Mouse (Mus musculus): Measurements from ENCODE around the gene C530008M17Rik. TPM values are rescaled to one million over a fixed set of nuclear protein-coding genes. Genes with fewer than 3 reads are reported as not detected.

Gene C530008M17Rik
- polyA plus RNA-seq, 1 experiment = not detected

DNA sequence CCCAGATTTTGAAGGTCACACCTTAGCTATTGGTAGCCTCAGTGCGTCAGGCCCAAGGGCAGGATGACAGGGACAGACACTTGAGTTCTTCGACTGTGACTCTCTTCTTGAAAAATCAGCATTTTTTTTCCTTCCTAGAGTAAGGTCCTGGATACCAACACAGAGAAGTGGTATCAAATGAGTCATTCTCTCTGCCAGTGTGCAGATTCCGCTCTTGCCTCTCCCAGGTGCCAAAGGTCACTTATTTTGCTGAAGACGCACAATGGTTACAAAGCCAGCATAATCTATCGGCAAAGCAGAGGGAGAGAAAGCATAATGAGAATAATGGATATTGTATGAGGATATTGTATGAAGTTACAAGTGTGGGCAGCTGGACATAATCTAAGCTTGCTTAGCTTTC lies 160.4 kb downstream of the C530008M17Rik start:
- Histone ChIP-seq H3K4me3 (ENCODE audit: insufficient read depth, low read depth, low read length) (no peak overlapping the region), H3K27ac (ENCODE audit: insufficient read depth, low read depth, low read length) (no peak overlapping the region), H3K4me1 (ENCODE audit: control insufficient read depth, insufficient read depth, low read length) (peaks cover 7% of the 10 kb centered on the region)
- TF ChIP-seq CTCF (IDR thresholded peaks at IDR 0.05; ENCODE audit: insufficient read depth, low read depth, low read length) (no peak), POLR2A (IDR thresholded peaks at IDR 0.05; ENCODE audit: insufficient read depth, low read depth, low read length) (no peak)
- 84% methylated on average over 5 of the region's 5 CpGs for WGBS

DNA sequence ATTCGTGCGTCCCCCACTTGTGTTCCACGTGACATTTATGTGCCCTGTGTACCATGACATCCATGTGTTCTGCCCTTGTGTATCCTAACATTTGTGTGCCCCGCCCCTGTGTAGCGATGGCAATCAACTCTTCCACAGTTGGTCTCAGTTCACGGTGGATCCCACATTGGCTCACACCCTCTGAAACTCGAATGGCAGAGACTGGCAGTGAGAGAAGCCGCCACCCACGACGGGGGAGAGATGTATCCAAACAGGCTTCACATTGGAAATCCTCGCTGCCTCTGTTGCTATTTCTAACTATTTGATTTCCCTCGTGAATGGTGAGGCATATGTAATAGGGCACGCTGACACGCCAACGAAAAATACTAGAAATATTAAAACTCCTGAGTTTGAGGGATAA lies 161.4 kb downstream of the C530008M17Rik start:
- no peak for TF ChIP-seq POLR2A (IDR thresholded peaks at IDR 0.05; ENCODE audit: insufficient read depth, low read depth, low read length)
- no peak for TF ChIP-seq CTCF (IDR thresholded peaks at IDR 0.05; ENCODE audit: insufficient read depth, low read depth, low read length)
- 89% methylated on average over 15 of the region's 15 CpGs for WGBS
- Histone ChIP-seq H3K27ac (ENCODE audit: insufficient read depth, low read depth, low read length) (no peak overlapping the region), H3K4me1 (ENCODE audit: control insufficient read depth, insufficient read depth, low read length) (peaks cover 15% of the 10 kb centered on the region), H3K4me3 (ENCODE audit: insufficient read depth, low read depth, low read length) (no peak overlapping the region)

- peaks cover 17% of the 10 kb centered on the region for H3K4me1 ChIP-seq (ENCODE audit: control insufficient read depth, insufficient read depth, low read length)
- WGBS = 83% methylated on average over 6 of the region's 6 CpGs
Measured at GRCm38 (mm10) chr5:76818807-76819206, 162.5 kb downstream of the C530008M17Rik start.

DNA sequence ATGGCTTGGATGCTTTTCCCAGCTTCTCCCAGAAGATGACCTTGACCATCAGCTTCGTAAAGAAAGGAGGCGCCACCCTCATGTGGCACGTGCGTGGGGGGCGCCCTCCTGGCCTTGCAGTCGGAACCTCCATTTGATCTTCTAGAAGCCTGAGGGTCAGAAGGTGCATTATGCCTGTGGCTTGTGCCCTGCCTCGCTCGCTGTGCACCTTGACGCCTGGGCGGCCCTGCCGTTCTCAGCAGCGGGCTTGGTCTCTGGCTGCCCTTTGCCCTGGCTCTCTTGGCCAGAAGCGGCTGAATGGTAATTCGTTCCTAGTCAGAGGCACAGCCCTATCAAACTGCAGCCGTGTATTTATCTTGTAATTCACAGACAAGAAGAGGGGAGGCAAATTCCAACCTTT lies 165.8 kb downstream of the C530008M17Rik start:
- peaks cover 10% of the 10 kb centered on the region for H3K4me1 ChIP-seq (ENCODE audit: control insufficient read depth, insufficient read depth, low read length)
- TF ChIP-seq POLR2A (IDR thresholded peaks at IDR 0.05; ENCODE audit: insufficient read depth, low read depth, low read length) = no peak
- no peak for TF ChIP-seq CTCF (IDR thresholded peaks at IDR 0.05; ENCODE audit: insufficient read depth, low read depth, low read length)
- no peak overlapping the region for H3K27ac ChIP-seq (ENCODE audit: insufficient read depth, low read depth, low read length)
- no peak overlapping the region for H3K4me3 ChIP-seq (ENCODE audit: insufficient read depth, low read depth, low read length)
- 82% methylated on average over 15 of the region's 15 CpGs for WGBS

More at GRCm38 (mm10) chr5:76818807-76819206, 162.5 kb downstream of the C530008M17Rik start:
- no peak overlapping the region for H3K4me3 ChIP-seq (ENCODE audit: insufficient read depth, low read depth, low read length)
- H3K27ac ChIP-seq (ENCODE audit: insufficient read depth, low read depth, low read length) = no peak overlapping the region
- no peak for TF ChIP-seq CTCF (IDR thresholded peaks at IDR 0.05; ENCODE audit: insufficient read depth, low read depth, low read length)
- no peak for TF ChIP-seq POLR2A (IDR thresholded peaks at IDR 0.05; ENCODE audit: insufficient read depth, low read depth, low read length)

DNA sequence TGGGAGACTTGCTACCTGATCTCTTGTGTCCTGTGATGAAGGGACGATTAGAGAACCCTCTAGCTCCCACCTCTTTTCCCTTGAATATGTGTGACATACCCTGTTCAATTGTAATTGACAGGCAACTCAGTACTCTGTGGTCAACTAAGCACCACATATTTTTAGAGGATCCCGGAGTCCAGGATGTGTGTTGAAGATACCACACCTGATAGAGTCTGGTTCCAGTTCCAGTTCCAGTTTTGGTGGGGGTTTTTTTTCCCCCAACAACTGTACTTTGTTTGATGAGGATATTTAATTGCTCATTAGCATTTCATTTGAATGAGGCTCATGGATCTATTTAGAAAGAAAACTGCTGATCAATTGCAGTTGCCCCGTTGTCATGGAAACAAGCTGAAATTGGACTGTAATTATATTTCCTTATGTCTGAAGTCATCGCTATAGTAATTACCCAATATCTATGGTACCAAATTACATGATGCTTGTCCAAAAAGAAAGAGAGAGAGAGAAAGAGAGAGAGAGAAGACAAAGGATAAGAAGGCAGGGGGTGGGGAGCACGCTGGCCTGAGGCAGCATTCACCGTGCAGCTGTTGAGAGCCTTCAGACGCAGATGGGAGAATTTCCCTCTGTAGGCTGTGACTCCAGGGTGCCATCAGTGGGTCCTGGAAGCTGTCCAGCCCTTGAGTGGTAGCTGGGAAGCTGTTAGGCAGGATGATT lies 172.4 kb downstream of the C530008M17Rik start:
- H3K27ac ChIP-seq (ENCODE audit: insufficient read depth, low read depth, low read length) = peak overlapping the region; percentile 73
- TF ChIP-seq CTCF (IDR thresholded peaks at IDR 0.05; ENCODE audit: insufficient read depth, low read depth, low read length) (no peak), POLR2A (IDR thresholded peaks at IDR 0.05; ENCODE audit: insufficient read depth, low read depth, low read length) (no peak)
- H3K4me3 ChIP-seq (ENCODE audit: insufficient read depth, low read depth, low read length) = no peak overlapping the region
- 23% methylated on average over 7 of the region's 7 CpGs for WGBS
- H3K4me1 ChIP-seq (ENCODE audit: control insufficient read depth, insufficient read depth, low read length) = peaks cover 15% of the 10 kb centered on the region

- H3K4me3 ChIP-seq (ENCODE audit: insufficient read depth, low read depth, low read length) = no peak overlapping the region
- 47% methylated on average over 17 of the region's 17 CpGs for WGBS
- no peak overlapping the region for H3K27ac ChIP-seq (ENCODE audit: insufficient read depth, low read depth, low read length)
- peaks cover 17% of the 10 kb centered on the region for H3K4me1 ChIP-seq (ENCODE audit: control insufficient read depth, insufficient read depth, low read length)
- TF ChIP-seq POLR2A (IDR thresholded peaks at IDR 0.05; ENCODE audit: insufficient read depth, low read depth, low read length) = no peak
- no peak for TF ChIP-seq CTCF (IDR thresholded peaks at IDR 0.05; ENCODE audit: insufficient read depth, low read depth, low read length)
Measured at GRCm38 (mm10) chr5:76832529-76833210, 176.4 kb downstream of the C530008M17Rik start.

DNA sequence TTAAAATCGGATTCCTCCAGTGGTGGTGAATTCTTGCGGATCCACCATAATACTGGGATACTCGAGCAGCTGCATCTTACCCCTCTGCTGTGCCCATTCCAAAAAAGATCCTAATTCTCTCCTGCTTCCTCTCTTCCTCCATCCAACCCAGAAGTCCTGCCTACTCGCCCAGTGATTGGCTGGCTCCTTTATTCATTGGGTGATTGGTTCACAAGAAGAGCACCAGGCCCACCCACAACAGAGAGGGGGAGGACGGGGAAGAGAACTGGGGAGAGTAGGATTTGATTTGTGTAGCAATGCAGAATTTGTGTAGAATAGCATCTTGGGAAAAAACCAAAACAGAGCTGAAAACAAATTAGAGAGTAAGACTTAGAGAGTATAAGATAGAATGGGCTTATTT lies 180.7 kb downstream of the C530008M17Rik start:
- TF ChIP-seq POLR2A (IDR thresholded peaks at IDR 0.05; ENCODE audit: insufficient read depth, low read depth, low read length) = no peak
- H3K4me1 ChIP-seq (ENCODE audit: control insufficient read depth, insufficient read depth, low read length) = peaks cover 9% of the 10 kb centered on the region
- no peak overlapping the region for H3K4me3 ChIP-seq (ENCODE audit: insufficient read depth, low read depth, low read length)
- WGBS = 45% methylated on average over 5 of the region's 5 CpGs
- H3K27ac ChIP-seq (ENCODE audit: insufficient read depth, low read depth, low read length) = no peak overlapping the region; the same call in 1 of the 2 replicates

DNA sequence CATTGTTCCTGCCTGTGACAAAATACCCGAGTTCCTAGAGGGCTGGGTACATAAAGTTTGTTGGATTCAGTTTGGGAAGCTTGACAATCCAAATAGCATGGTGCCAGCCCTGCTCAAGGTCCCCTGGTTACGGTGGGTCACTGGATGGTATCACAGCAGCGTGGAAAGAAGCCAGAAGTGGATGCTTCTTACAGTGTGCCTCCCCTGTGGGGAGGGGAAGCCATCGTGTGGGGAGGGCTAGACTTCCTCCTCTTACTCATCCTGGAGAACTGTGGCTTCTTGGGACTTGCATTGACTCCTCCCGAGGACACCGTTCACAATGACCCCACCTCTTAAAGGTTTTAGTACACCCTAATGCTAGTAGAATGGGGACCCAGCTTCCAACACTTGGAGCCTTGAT lies 183.5 kb downstream of the C530008M17Rik start:
- WGBS = 62% methylated on average over 6 of the region's 6 CpGs
- H3K4me3 ChIP-seq (ENCODE audit: insufficient read depth, low read depth, low read length) = no peak overlapping the region

GRCm38 (mm10) chr5:76841859-76842258 lies 185.5 kb downstream of the C530008M17Rik start:
- Histone ChIP-seq H3K4me3 (ENCODE audit: insufficient read depth, low read depth, low read length) (no peak overlapping the region), H3K27ac (ENCODE audit: insufficient read depth, low read depth, low read length) (no peak overlapping the region)
- 82% methylated on average over 2 of the region's 2 CpGs for WGBS

More for the DNA sequence above, 183.5 kb downstream of the C530008M17Rik start:
- H3K4me1 ChIP-seq (ENCODE audit: control insufficient read depth, insufficient read depth, low read length) = peaks cover 4% of the 10 kb centered on the region; the same call in 1 of the 2 replicates
- H3K27ac ChIP-seq (ENCODE audit: insufficient read depth, low read depth, low read length) = no peak overlapping the region
- TF ChIP-seq POLR2A (IDR thresholded peaks at IDR 0.05; ENCODE audit: insufficient read depth, low read depth, low read length) = no peak
- TF ChIP-seq CTCF (IDR thresholded peaks at IDR 0.05; ENCODE audit: insufficient read depth, low read depth, low read length) = no peak

More at GRCm38 (mm10) chr5:76841859-76842258, 185.5 kb downstream of the C530008M17Rik start:
- TF ChIP-seq CTCF (IDR thresholded peaks at IDR 0.05; ENCODE audit: insufficient read depth, low read depth, low read length) = no peak
- TF ChIP-seq POLR2A (IDR thresholded peaks at IDR 0.05; ENCODE audit: insufficient read depth, low read depth, low read length) = no peak
- H3K4me1 ChIP-seq (ENCODE audit: control insufficient read depth, insufficient read depth, low read length) = peaks cover 6% of the 10 kb centered on the region

All from olfactory bulb, adult 2 months (tissue).